Mouse (Mus musculus) hindbrain, embryonic 16.5 days (tissue): ENCODE results near the gene Sycp2. TPM values are rescaled to one million over a fixed set of nuclear protein-coding genes. Genes with fewer than 3 reads are reported as not detected.

Experiments used
- ATAC-seq: fragments of 200-750 bp; cut with Nextera tagmentation; 2 replicates; pipeline ENCODE4 v1.8.0; 2017; ENCODE audit warnings: moderate TSS enrichment, moderate library complexity
- H3K27ac ChIP-seq: fragments of 300-500 bp; sonication (generic); 2 replicates; pipeline ENCODE4 v1.5.1; 2014; ENCODE audit warnings: low read depth, mild to moderate bottlenecking, control low read depth, low read length, moderate library complexity
- H3K27me3 ChIP-seq: fragments of 300-500 bp; sonication (generic); replicated peaks from 2 replicates; pipeline ENCODE4 v1.6.1; 2014; ENCODE audit warnings: low read length; ENCODE audit not compliant: control insufficient read depth, insufficient read depth
- H3K36me3 ChIP-seq: fragments of 300-500 bp; sonication (generic); 2 replicates; pipeline ENCODE4 v1.6.1; 2014; ENCODE audit warnings: mild to moderate bottlenecking, low read length, moderate library complexity, mixed read lengths; ENCODE audit not compliant: control insufficient read depth, insufficient read depth
- H3K4me1 ChIP-seq: fragments of 300-500 bp; sonication (generic); 2 replicates; pipeline ENCODE4 v1.6.1; 2014; ENCODE audit warnings: low read depth, low read length; ENCODE audit not compliant: control insufficient read depth, insufficient read depth
- H3K4me2 ChIP-seq: fragments of 300-500 bp; sonication (generic); 2 replicates; pipeline ENCODE4 v1.6.1; 2014; ENCODE audit warnings: mild to moderate bottlenecking, low read length, control low read depth, moderate library complexity
- H3K4me3 ChIP-seq: fragments of 300-500 bp; sonication (generic); 2 replicates; pipeline ENCODE4 v1.5.1; 2014; ENCODE audit warnings: mild to moderate bottlenecking, low read length, control low read depth, moderate library complexity
- H3K9ac ChIP-seq: fragments of 300-500 bp; sonication (generic); 2 replicates; pipeline ENCODE4 v1.6.1; 2014; ENCODE audit warnings: low read depth, mild to moderate bottlenecking, control low read depth, low read length, moderate library complexity
- H3K9me3 ChIP-seq: fragments of 300-500 bp; sonication (generic); 2 replicates; pipeline ENCODE4 v1.6.1; 2014; ENCODE audit warnings: mild to moderate bottlenecking, low read length, moderate library complexity; ENCODE audit not compliant: control insufficient read depth
- WGBS: fragments of 180-500 bp; shearing (Covaris S2); extraction: QIAGEN DNeasy Blood & Tissue Kit; methylation state at CpG from one replicate; pipeline ENCODE4 v1.1.7; 2014; 5-methylcytosine and 5-hydroxymethylcytosine counted together
- polyA plus RNA-seq: library from polyadenylated mRNA; unstranded; fragments of >200 nt; fragmentation: Nextera tagmentation; extraction: Ambion mirVana; gene quantifications from 2 replicates; pipeline ENCODE4 v1.2.1, GENCODE M21; 2015

Gene Sycp2
- polyA plus RNA-seq, 1 experiment from 2014 or later = 0.30 TPM

DNA sequence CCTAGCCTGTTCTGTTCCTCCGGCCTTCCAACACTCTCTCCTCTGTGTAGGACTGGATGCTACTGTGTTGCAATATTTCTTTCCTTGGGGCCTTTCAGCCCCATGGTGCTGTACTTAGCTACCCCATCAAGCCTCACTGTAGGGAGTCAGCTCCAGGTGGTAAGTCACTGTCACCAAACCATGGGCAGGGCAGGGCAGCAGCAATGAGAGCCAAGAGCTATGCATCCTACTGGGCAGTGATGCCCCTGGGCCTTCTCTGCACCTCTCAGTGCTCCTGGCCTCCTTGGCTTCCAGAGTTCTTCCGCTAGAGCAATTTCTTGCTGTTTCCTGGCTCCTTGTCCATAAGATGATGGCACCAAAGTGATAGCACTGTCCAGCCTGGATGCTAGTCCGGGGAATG is 83.1 kb downstream of the Sycp2 start:
- H3K4me2 ChIP-seq = no peak overlapping the region
- no peak for ATAC-seq

GRCm38 (mm10) chr2:178321271-178321670 is 86.2 kb downstream of the Sycp2 start:
- WGBS = 90% methylated on average over 10 of the region's 10 CpGs
- no peaks in the 10 kb centered on the region for H3K4me1 ChIP-seq

More for the DNA sequence above, 83.1 kb downstream of the Sycp2 start:
- 92% methylated on average over 3 of the region's 3 CpGs for WGBS
- Histone ChIP-seq H3K36me3 (0 out of 2 replicates have a peak, but pooled peaks cover 2% of the 10 kb centered on the region), H3K9me3 (no peaks in the 10 kb centered on the region), H3K9ac (no peak overlapping the region), H3K4me3 (no peak overlapping the region), H3K4me1 (peaks cover 15% of the 10 kb centered on the region), H3K27me3 (no peaks in the 10 kb centered on the region), H3K27ac (no peak overlapping the region)

GRCm38 (mm10) chr2:178319766-178320165 is 87.7 kb downstream of the Sycp2 start:
- Histone ChIP-seq H3K4me1 (no peaks in the 10 kb centered on the region), H3K36me3 (0 out of 2 replicates have a peak, but pooled peaks cover 2% of the 10 kb centered on the region), H3K27me3 (no peaks in the 10 kb centered on the region), H3K9ac (no peak overlapping the region), H3K4me3 (no peak overlapping the region), H3K9me3 (no peaks in the 10 kb centered on the region), H3K27ac (no peak overlapping the region), H3K4me2 (no peak overlapping the region)
- ATAC-seq = no peak
- 82% methylated on average over 7 of the region's 7 CpGs for WGBS

More at GRCm38 (mm10) chr2:178321271-178321670, 86.2 kb downstream of the Sycp2 start:
- Histone ChIP-seq H3K27me3 (no peaks in the 10 kb centered on the region), H3K9me3 (no peaks in the 10 kb centered on the region), H3K9ac (no peak overlapping the region), H3K4me2 (no peak overlapping the region), H3K27ac (no peak overlapping the region), H3K4me3 (no peak overlapping the region), H3K36me3 (0 out of 2 replicates have a peak, but pooled peaks cover 2% of the 10 kb centered on the region)
- no peak for ATAC-seq

DNA sequence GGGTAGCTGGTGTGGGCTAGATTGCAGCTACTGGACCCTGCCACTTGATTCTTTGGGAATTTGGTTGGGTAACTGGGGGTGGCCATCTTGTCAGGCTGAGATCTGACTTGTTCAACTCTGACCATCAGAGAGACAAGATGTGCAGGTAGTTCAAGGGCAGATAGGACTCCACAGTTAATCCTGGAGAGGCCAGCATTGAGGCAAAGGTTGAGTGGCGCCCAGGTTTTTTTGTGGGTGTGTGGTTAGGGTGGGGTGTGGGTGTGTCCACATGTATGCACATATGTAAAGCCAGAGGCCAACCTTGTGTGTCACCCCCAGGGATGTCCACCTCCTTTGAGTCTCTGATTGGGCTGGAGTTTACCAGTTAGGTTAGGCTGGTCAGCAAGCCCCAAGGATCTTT is 91.2 kb downstream of the Sycp2 start:
- Histone ChIP-seq H3K9ac (no peak overlapping the region), H3K27me3 (no peaks in the 10 kb centered on the region), H3K4me1 (no peaks in the 10 kb centered on the region), H3K9me3 (no peaks in the 10 kb centered on the region), H3K4me2 (no peak overlapping the region), H3K36me3 (no peaks in the 10 kb centered on the region), H3K4me3 (no peak overlapping the region), H3K27ac (no peak overlapping the region)
- no peak for ATAC-seq
- 89% methylated on average over 1 of the region's 1 CpGs for WGBS

- no peak overlapping the region for H3K9ac ChIP-seq
- ATAC-seq = no peak
- H3K9me3 ChIP-seq = no peaks in the 10 kb centered on the region
- no peak overlapping the region for H3K4me3 ChIP-seq
- WGBS = 82% methylated on average over 7 of the region's 7 CpGs
- H3K4me2 ChIP-seq = no peak overlapping the region
- H3K4me1 ChIP-seq = no peaks in the 10 kb centered on the region
- H3K27ac ChIP-seq = no peak overlapping the region
- H3K27me3 ChIP-seq = no peaks in the 10 kb centered on the region
- H3K36me3 ChIP-seq = no peaks in the 10 kb centered on the region
These were observed 93.9 kb downstream of the Sycp2 start for GRCm38 (mm10) chr2:178313539-178313938.

DNA sequence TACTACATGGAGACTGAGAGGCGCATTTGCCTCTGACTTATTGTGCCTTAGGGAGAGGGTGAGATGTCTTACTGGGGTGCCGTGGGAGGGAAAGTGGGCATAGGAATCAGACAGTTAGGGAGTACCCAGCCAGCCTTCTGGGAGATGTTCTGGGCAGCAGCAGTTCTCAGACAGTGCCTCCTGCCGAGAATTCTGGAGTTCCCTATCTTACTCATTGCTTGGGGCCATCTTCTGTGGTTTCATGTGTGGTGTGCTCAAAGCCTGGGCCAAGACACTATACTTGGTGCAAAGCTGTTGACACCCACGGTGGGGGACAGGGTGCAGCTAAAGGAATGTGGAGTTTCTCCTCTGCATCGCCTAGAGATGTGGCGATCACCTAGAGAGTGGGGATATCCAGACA is 102.8 kb downstream of the Sycp2 start:
- Histone ChIP-seq H3K4me3 (no peak overlapping the region), H3K9ac (no peak overlapping the region), H3K36me3 (no peaks in the 10 kb centered on the region), H3K4me1 (peaks cover 19% of the 10 kb centered on the region), H3K4me2 (no peak overlapping the region), H3K27ac (peak overlapping the region; percentile 73; the same call in 1 of the 2 replicates), H3K27me3 (no peaks in the 10 kb centered on the region), H3K9me3 (no peaks in the 10 kb centered on the region)
- WGBS = 82% methylated on average over 6 of the region's 6 CpGs
- ATAC-seq = no peak

DNA sequence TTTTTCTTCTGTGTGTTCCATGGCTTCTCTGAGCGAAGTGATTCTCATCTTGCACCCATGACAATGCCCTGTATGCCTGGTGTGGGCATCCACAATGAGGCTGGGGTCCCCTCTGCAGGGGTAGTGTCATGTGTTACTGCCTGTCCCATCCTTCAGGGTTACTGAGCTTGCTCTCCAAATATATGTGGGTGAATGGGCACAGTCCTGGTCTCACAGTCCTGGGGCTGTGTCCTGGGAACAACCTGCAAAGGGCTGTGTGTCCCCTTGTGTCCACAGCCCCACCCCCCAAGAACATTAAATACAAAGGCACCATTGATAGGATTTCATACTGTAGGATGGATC is 103.3 kb downstream of the Sycp2 start:
- Histone ChIP-seq H3K27ac (peak overlapping the region; percentile 73), H3K36me3 (no peaks in the 10 kb centered on the region), H3K9ac (no peak overlapping the region), H3K4me2 (no peak overlapping the region), H3K4me3 (no peak overlapping the region), H3K4me1 (peaks cover 19% of the 10 kb centered on the region), H3K27me3 (no peaks in the 10 kb centered on the region), H3K9me3 (no peaks in the 10 kb centered on the region)
- ATAC-seq = peak; percentile 51
- 16% methylated on average over 1 of the region's 1 CpGs for WGBS

DNA sequence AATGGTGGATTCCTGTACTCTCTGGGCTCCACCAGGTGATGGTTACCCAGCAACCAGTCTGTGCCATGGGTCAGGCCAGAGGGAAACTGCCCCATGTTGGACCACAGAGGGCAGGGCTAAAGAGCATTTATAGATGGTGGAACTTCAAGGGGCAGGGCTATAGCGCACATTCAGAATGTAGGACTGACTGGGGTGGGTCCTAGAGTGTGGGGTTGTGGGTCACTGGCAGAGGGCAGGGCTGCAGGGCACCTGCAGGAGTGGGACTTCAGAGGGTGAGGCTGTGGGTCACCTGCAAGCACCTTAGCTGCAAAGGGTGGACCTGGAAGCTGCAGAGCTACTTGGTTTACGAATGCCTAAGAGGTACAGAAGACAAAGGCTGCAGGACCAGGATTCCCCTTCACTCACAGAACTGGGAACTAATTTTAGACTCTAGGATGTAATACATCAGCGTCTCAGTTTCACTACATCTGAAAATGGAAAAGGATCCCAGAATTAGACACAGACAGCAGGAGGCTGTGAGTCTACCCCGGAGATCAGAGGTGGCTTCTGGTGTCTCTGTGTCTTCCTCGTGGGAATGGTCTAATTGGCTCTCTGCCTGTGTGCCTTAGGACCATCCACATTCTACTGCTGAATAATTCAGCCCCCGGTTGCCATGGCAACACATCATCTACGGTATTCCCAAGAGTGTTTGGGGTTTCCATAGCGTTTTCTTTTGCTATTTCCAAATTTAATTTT is 103.9 kb downstream of the Sycp2 start:
- peaks cover 19% of the 10 kb centered on the region for H3K4me1 ChIP-seq
- H3K9me3 ChIP-seq = no peaks in the 10 kb centered on the region
- H3K9ac ChIP-seq = peak overlapping the region; percentile 41; the same call in 1 of the 2 replicates
- H3K4me3 ChIP-seq = no peak overlapping the region
- H3K27me3 ChIP-seq = no peaks in the 10 kb centered on the region
- peak; percentile 77 for ATAC-seq
- peak overlapping the region; percentile 73 for H3K27ac ChIP-seq
- no peak overlapping the region for H3K4me2 ChIP-seq
- WGBS = 25% methylated on average over 8 of the region's 8 CpGs
- H3K36me3 ChIP-seq = no peaks in the 10 kb centered on the region
